Mouse (Mus musculus): ENCODE measurements around the gene Olfr1310.
"Not testable (repeated sequence)": the region's sequence is repeated elsewhere in the genome, so short reads cannot be mapped to it uniquely, and the experiment has no call there.

Gene Olfr1310

GRCm38 (mm10) chr2:112012608-112013007 is at the start of gene Olfr1310:
Gene Olfr1310 (minus strand): TSS chr2:112012708.
- no peak for DNase-seq

- no peak for DNase-seq
Measured at GRCm38 (mm10) chr2:112050138-112050537, 37.6 kb upstream of the Olfr1310 start, which contains the start of gene Olfr1312. Gene Olfr1312 (minus strand): TSS chr2:112050238.

GRCm38 (mm10) chr2:112026971-112027370 is 14.5 kb upstream of the Olfr1310 start:
- DNase-seq: not testable (repeated sequence)

- no peak for DNase-seq
Measured at GRCm38 (mm10) chr2:112024312-112024711, 11.8 kb upstream of the Olfr1310 start, which contains the start of gene Olfr1311. Gene Olfr1311 (minus strand): TSS chr2:112024412.

GRCm38 (mm10) chr2:112014900-112015299 is 2.4 kb upstream of the Olfr1310 start:
- no peak for DNase-seq

DNA sequence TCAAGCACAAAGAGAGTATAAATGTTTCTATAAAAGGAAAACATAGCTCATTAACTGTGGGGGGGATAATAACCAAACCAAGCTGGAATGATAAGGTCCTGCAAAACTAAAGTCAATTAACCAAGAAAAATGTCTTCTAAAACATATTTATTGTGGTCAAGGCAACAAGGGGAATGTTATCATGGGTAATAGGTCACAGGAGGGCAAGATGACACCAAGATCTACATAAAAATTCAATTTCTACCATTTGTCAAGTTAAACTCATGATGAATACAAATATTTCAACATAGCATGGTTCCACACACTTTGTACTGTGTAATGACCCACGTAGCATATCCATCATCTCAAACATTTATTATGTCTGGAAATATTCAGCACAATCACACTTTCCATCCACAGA is 22.3 kb downstream of the Olfr1310 start, which contains the start of gene Olfr1309:
Olfr1309 (minus strand) TSS at position 101 of the 400 bp plus-strand sequence.
- no peak for DNase-seq

- no peak for DNase-seq
Measured at GRCm38 (mm10) chr2:111964844-111965243, 47.7 kb downstream of the Olfr1310 start, which contains the start of gene Olfr1308. Gene Olfr1308 (minus strand): TSS chr2:111964944.
